Mouse (Mus musculus): ENCODE results near the gene Mindy3.

DNA sequence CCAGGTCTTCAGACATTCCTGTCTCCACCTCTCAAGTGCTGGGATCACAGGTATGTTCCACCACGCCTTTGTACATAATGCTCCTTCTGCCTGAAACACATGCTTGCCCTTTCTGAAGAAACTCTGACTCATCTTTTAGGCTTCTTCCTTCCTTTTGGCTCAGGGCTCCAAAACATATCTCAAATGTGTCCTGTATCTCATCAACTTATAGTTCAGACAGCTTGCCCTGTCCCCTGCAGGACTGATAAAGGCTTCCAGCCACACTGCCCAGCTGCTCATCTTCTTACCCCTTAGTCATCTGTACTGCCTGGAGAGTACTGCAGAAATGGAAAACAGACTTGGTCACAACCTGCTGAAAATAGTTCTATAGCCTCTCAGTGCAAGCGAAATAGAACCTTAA, 7.0 kb downstream of the Mindy3 start:
- TF ChIP-seq GATA1 (IDR thresholded peaks at IDR 0.05; ENCODE audit: borderline replicate concordance, low read length) (no peak; the same call in 2 of the 3 replicates), FLI1 (IDR thresholded peaks at IDR 0.05; ENCODE audit: low read length) (no peak)

Measured in megakaryocyte, embryonic 14.5 days (primary cell).